In the genomic region with DNA sequence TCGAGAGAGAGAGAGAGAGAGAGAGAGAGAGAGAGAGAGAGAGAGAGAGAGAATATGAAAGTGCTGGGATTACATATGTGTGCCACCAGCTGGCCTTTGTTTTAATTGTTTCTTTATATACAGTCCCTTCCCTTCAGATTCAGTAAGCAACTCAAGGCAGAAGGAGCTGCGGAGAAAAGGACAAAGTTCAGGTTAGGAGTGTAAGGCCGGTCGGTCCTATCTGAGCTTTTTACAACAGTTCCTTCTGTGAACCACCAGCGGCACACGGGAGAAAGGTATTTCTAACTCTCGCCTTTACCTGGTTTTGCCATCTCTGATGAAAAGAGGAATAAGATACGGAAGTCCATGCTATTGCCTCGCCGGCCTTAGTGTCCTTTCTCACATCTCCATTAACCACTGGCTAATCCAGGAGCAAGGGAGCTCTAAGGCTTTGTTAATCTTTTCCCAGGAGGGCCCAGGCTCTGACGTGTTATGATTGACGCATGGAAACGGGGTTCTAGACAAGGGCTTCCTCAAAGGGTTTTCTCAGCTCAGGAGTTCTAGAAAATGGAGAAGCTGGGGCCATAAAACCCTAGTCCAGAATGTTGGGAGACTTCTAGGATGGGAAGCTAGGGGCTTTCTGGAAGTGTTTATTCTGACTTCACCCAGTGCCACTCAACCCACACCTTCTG, we compare ENCODE assay signal across 8 mouse cellular contexts. TPM values are rescaled to one million over a fixed set of nuclear protein-coding genes. Genes with fewer than 3 reads are reported as not detected.
DNase-seq lines count a peak whose midpoint lies in the region; ATAC-seq and TF ChIP-seq lines count a peak whose summit lies in the region.

No protein-coding gene starts in this region.

- DNase-seq in liver, adult 2 months (ENCODE audit: extremely low read depth, low read depth, low spot score), result no peak
- DNase-seq in liver, result no peak
- DNase-seq in kidney, postnatal 36 days, result peak; percentile 73 to 85
- DNase-seq in adrenal gland, adult 18-20 months (ENCODE audit: low spot score in 2 of 2), result no peak
- DNase-seq in thymus, adult 18-20 months, result no peak
- DNase-seq in left cerebral cortex, postnatal 10 days (ENCODE audit: extremely low spot score in 1 of 2, low spot score in 2 of 2), result no peak

- intact Hi-C loops in left cerebral cortex, postnatal 10 days (cut with DNase I), result no loop called here

- no peak; the same call in 1 of the 2 replicates for ATAC-seq in forebrain, embryonic 16.5 days
- ATAC-seq in neural tube, embryonic 14.5 days (ENCODE audit: low read depth), result no peak

- TF ChIP-seq CTCF in liver, adult 2 months (IDR thresholded peaks at IDR 0.05; ENCODE audit: low read depth, low read length), result no peak

- no peaks in the 10 kb centered on the region for H3K36me3 ChIP-seq in liver, adult 2 months (ENCODE audit: control insufficient read depth, insufficient read depth, low read length)
- no peaks in the 10 kb centered on the region for H3K36me3 ChIP-seq in forebrain, embryonic 16.5 days (ENCODE audit: control insufficient read depth, insufficient read depth)
- H3K36me3 ChIP-seq in neural tube, embryonic 14.5 days (ENCODE audit: control insufficient read depth, insufficient read depth, low read length), result no peaks in the 10 kb centered on the region

- no peaks in the 10 kb centered on the region for H3K9me3 ChIP-seq in forebrain, embryonic 16.5 days (ENCODE audit: control insufficient read depth, low read length)
- no peaks in the 10 kb centered on the region for H3K9me3 ChIP-seq in neural tube, embryonic 14.5 days (ENCODE audit: control insufficient read depth, low read length)

- peak overlapping the region; percentile 67; the same call in 1 of the 2 replicates for H3K4me3 ChIP-seq in liver, adult 2 months (ENCODE audit: insufficient read depth, low read depth, low read length)
- peak overlapping the region; percentile 75 for H3K4me3 ChIP-seq in forebrain, embryonic 16.5 days (replicated peaks; ENCODE audit: low read length)
- H3K4me3 ChIP-seq in neural tube, embryonic 14.5 days (ENCODE audit: low read depth, low read length), result peak overlapping the region; percentile 67

- no peaks in the 10 kb centered on the region for H3K79me2 ChIP-seq in liver, adult 2 months (ENCODE audit: control insufficient read depth, insufficient read depth, low read length)

- H3K4me2 ChIP-seq in forebrain, embryonic 16.5 days (ENCODE audit: low read length), result peak overlapping the region; percentile 78
- H3K4me2 ChIP-seq in neural tube, embryonic 14.5 days (ENCODE audit: low read depth, low read length), result peak overlapping the region; percentile 75

- no peaks in the 10 kb centered on the region; the same call in none of the 2 replicates for H3K4me1 ChIP-seq in liver, adult 2 months (ENCODE audit: control insufficient read depth, insufficient read depth, low read length)
- H3K4me1 ChIP-seq in forebrain, embryonic 16.5 days (replicated peaks; ENCODE audit: control insufficient read depth, insufficient read depth, low read length), result peaks cover 15% of the 10 kb centered on the region
- no peaks in the 10 kb centered on the region for H3K4me1 ChIP-seq in neural tube, embryonic 14.5 days (ENCODE audit: control insufficient read depth, insufficient read depth, low read length)

- no peak for TF ChIP-seq POLR2A in liver, adult 2 months (IDR thresholded peaks at IDR 0.05; ENCODE audit: extremely low read depth, insufficient read depth, low read length)

- 74% methylated on average over 13 of the region's 13 CpGs for WGBS in liver, adult 2 months
- WGBS in forebrain, embryonic 16.5 days, result 61% methylated on average over 13 of the region's 13 CpGs
- 60% methylated on average over 13 of the region's 13 CpGs for WGBS in neural tube, embryonic 14.5 days

- H3K9ac ChIP-seq in liver, adult 2 months (ENCODE audit: low read depth, low read length), result peak overlapping the region; percentile 28
- peak overlapping the region; percentile 84 for H3K9ac ChIP-seq in forebrain, embryonic 16.5 days (replicated peaks; ENCODE audit: low read depth, low read length)
- H3K9ac ChIP-seq in neural tube, embryonic 14.5 days (replicated peaks; ENCODE audit: low read depth, low read length), result 0 out of 2 replicates have a peak overlapping the region, but pooled peaks have one; percentile 81

- H3K27me3 ChIP-seq in liver, adult 2 months (ENCODE audit: control insufficient read depth, insufficient read depth, low read length), result 0 out of 2 replicates have a peak, but pooled peaks cover 2% of the 10 kb centered on the region
- H3K27me3 ChIP-seq in forebrain, embryonic 16.5 days (replicated peaks; ENCODE audit: control insufficient read depth, insufficient read depth, low read length), result no peaks in the 10 kb centered on the region
- H3K27me3 ChIP-seq in neural tube, embryonic 14.5 days (ENCODE audit: control insufficient read depth, insufficient read depth, low read length), result no peaks in the 10 kb centered on the region; the same call in 1 of the 2 replicates

- H3K27ac ChIP-seq in liver, adult 2 months (replicated peaks; ENCODE audit: insufficient read depth, low read depth, low read length), result no peak overlapping the region
- H3K27ac ChIP-seq in forebrain, embryonic 16.5 days (ENCODE audit: low read length), result no peak overlapping the region
- H3K27ac ChIP-seq in neural tube, embryonic 14.5 days (ENCODE audit: low read depth, low read length), result no peak overlapping the region

RNA-seq across cellular contexts. Expression of a gene that starts 8.1 kb away (rescaled TPM):
- 4.1 and 5.2 TPM in 2 replicates for total RNA-seq in liver, adult 2 months (2014; rRNA removed)
- 2.9 and 4.4 TPM in 2 replicates for polyA plus RNA-seq in liver, adult 2 months (2012; rRNA removed)
- polyA plus RNA-seq in forebrain, embryonic 16.5 days (2015; fragmentation: Nextera tagmentation; extraction: Ambion mirVana), result 119 and 137 TPM in 2 replicates
- 146 and 210 TPM in 2 replicates for polyA plus RNA-seq in neural tube, embryonic 14.5 days (2014; fragmentation: Nextera tagmentation; extraction: Ambion mirVana)
- total RNA-seq in adrenal gland, adult 18-20 months (2021), result 100 to 1,000 TPM; 288 to 358 TPM
- total RNA-seq in left cerebral cortex, postnatal 10 days (2021), result 10 to 100 TPM; 63.0 to 66.0 TPM

RNA-seq across cellular contexts. Expression of a gene that starts 13.8 kb away (rescaled TPM):
- 30.4 and 33.8 TPM in 2 replicates for total RNA-seq in liver, adult 2 months (2014; rRNA removed)
- 86.2 and 91.8 TPM in 2 replicates for polyA plus RNA-seq in liver, adult 2 months (2012; rRNA removed)
- 8.6 and 12.3 TPM in 2 replicates for polyA plus RNA-seq in forebrain, embryonic 16.5 days (2015; fragmentation: Nextera tagmentation; extraction: Ambion mirVana)
- polyA plus RNA-seq in neural tube, embryonic 14.5 days (2014; fragmentation: Nextera tagmentation; extraction: Ambion mirVana), result 18.4 and 19.7 TPM in 2 replicates
- 10 to 100 TPM in 1 of 2 experiments, 1 to 10 TPM in 1; 9.8 to 11.8 TPM for total RNA-seq in adrenal gland, adult 18-20 months (2021)
- 1 to 10 TPM; 5.5 to 6.1 TPM for total RNA-seq in left cerebral cortex, postnatal 10 days (2021)

RNA-seq across cellular contexts. Expression of a gene that starts 14.9 kb away (rescaled TPM):
- 91.1 and 106 TPM in 2 replicates for total RNA-seq in liver, adult 2 months (2014; rRNA removed)
- polyA plus RNA-seq in liver, adult 2 months (2012; rRNA removed), result 192 and 226 TPM in 2 replicates
- polyA plus RNA-seq in forebrain, embryonic 16.5 days (2015; fragmentation: Nextera tagmentation; extraction: Ambion mirVana), result 203 and 221 TPM in 2 replicates
- polyA plus RNA-seq in neural tube, embryonic 14.5 days (2014; fragmentation: Nextera tagmentation; extraction: Ambion mirVana), result 258 and 280 TPM in 2 replicates
- total RNA-seq in adrenal gland, adult 18-20 months (2021), result 100 to 1,000 TPM; 177 to 191 TPM
- 10 to 100 TPM; 84.3 to 85.3 TPM for total RNA-seq in left cerebral cortex, postnatal 10 days (2021)

RNA-seq across cellular contexts. Expression of a gene that starts 17.4 kb away (rescaled TPM):
- 0.09 and 0.13 TPM in 2 replicates for total RNA-seq in liver, adult 2 months (2014; rRNA removed)
- 0.04 and 0.05 TPM in 2 replicates for polyA plus RNA-seq in liver, adult 2 months (2012; rRNA removed)
- polyA plus RNA-seq in forebrain, embryonic 16.5 days (2015; fragmentation: Nextera tagmentation; extraction: Ambion mirVana), result 5.6 and 7.0 TPM in 2 replicates
- 8.2 and 8.6 TPM in 2 replicates for polyA plus RNA-seq in neural tube, embryonic 14.5 days (2014; fragmentation: Nextera tagmentation; extraction: Ambion mirVana)
- 1 to 10 TPM; 1.4 to 1.9 TPM for total RNA-seq in adrenal gland, adult 18-20 months (2021)
- 10 to 100 TPM; 13.2 to 16.2 TPM for total RNA-seq in left cerebral cortex, postnatal 10 days (2021)

RNA-seq across cellular contexts. Expression of a gene that starts 24.7 kb away (rescaled TPM):
- total RNA-seq in liver, adult 2 months (2014; rRNA removed), result 4.6 and 4.9 TPM in 2 replicates
- 9.5 and 11.0 TPM in 2 replicates for polyA plus RNA-seq in liver, adult 2 months (2012; rRNA removed)
- 3.1 and 3.4 TPM in 2 replicates for polyA plus RNA-seq in forebrain, embryonic 16.5 days (2015; fragmentation: Nextera tagmentation; extraction: Ambion mirVana)
- 3.3 and 10.3 TPM in 2 replicates for polyA plus RNA-seq in neural tube, embryonic 14.5 days (2014; fragmentation: Nextera tagmentation; extraction: Ambion mirVana)
- 10 to 100 TPM; 10.7 to 25.7 TPM for total RNA-seq in adrenal gland, adult 18-20 months (2021)
- 10 to 100 TPM; 14.2 to 14.9 TPM for total RNA-seq in left cerebral cortex, postnatal 10 days (2021)

Comparison
In these comparisons a context has a peak if more than half of its experiments do, and no peak if none do; other contexts are left out.
1. DNase-seq: peak in kidney, postnatal 36 days (2 of 2); none in liver, adult 2 months (single experiment), liver (single experiment), adrenal gland, adult 18-20 months (0 of 2), thymus, adult 18-20 months (0 of 2) and left cerebral cortex, postnatal 10 days (0 of 2).
2. H3K9ac ChIP-seq: peak in every context shown above with its lines; median percentile 84 in forebrain, embryonic 16.5 days; 81 in neural tube, embryonic 14.5 days; 28 in liver, adult 2 months.
3. RNA of a gene that starts 8.1 kb away (total RNA-seq): 288 to 358 TPM in adrenal gland, adult 18-20 months and 63.0 to 66.0 TPM in left cerebral cortex, postnatal 10 days; 4.1 to 5.2 TPM in liver, adult 2 months; every median in the first group is over 10 times any median in the second.
4. Peak in every context shown above with its lines, with median percentiles within 50 percentile points of each other: H3K4me3 ChIP-seq.